Mouse (Mus musculus) layer of hippocampus, adult 18-20 months (tissue): ENCODE measurements at regions not wholly inside any gene's neighbourhood (a gene's known extent, or its start where the extent isn't known, plus 50 kb on each side); places are given as distances from the start of the nearest gene placed in this dataset.

ENCODE experiments used
- DNase-seq, 2 experiments: peaks; one replicate each; pipeline ENCODE4 v3.0.0; 2022; ENCODE audit warnings: low spot score in 2 of 2

DNA sequence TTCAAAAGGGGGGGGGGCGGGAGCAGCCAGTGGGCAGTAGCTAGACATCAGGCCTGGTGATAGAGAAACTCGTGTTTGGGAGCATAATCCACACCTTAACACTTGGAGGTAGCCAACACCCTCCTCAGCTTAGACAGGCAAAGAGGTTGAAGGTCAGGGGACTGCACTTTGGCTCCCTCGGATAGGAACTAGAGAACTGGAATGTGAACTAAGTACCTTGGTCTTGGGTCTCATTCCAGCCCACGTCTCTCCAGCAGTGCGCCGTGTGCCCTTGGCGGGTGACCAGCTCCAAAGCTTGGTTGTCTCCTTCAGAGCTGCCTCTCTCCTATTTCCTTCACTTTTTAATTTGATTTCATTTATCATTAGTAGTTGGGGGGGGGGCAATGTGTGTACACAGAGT is 73.0 kb upstream of the Arid1b start:
- DNase-seq, result no peak

DNA sequence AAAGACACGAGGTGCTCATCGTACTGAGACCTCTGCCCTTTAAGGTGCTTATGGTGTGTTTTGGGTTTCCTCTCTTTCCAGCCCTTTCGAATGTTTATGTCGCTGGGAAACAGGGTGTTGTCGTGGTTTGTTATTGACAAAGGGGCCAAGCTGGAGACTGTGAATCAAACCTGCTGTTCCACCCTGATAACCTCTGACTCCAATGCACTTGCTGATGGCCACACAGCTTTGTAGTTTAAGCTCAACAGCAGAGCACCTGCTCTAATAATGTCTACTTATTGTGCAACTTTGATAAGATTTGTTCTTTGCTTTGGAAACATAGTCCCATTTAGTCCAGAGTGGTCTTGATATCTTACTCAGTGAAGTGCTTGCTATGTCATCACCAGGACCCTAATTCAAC is 65.5 kb upstream of the Arid1b start:
- DNase-seq, result no peak

DNA sequence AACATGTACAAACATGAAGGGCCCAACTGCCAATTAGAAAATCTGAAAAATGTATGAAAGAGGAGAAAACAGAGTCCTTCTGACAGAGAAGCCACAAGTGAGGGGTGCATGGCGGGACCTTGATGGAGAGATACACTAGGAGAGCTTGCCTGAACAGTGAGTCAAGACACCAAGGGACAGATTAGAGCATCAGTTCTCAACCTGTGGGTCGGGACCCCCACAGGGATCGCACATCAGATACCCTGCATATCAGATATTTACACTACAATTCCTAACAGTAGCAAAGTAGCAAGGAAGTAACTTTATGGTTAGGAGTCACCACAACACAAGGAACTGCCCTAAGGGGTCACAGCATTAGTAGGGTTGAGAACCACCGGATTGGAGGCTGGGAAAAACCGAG is 58.9 kb upstream of the Arid1b start:
- no peak for DNase-seq

DNA sequence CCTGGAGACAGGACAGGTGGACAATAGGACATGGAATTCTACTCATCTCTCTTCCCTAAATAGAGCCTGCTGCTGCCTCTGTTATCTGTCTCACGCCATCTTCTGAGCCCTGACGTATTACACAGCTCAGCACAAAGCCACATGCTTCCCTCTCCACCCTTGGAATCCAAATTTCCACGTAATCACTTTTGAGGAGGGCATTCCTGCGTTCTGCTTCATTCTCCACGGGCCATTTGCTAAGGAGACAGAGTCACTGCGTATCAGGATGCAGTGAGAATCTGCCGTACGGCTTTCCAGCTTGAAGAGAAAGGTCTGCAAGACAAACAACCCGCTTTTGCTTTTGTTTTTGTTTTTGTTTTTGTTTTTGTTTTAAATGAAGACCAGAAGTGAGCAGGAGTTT is 53.5 kb upstream of the Arid1b start:
- DNase-seq, result no peak

DNA sequence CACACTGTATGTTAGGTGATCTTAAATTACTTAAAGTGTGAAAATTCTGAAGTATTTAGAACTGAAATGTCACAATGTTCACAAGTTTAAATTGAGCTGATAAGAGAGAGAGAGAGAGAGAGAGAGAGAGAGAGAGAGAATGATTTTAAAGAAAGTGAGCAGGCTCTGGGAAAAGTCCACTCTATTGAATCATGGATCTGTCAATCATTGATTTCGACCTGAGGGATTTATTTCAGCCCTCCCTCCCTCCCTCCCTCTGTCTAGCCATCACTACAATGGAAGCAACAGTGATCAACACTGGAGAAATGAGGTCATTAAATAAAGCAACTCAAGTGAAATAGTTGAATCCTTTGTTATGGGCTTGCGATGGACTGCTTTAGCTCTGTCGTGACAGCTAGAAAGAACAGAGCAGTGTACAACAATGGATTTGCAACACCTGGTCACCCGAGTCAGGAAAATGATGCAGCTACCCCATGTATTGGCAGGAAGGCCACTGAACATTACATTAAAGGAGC is 52.8 kb upstream of the Arid1b start:
- no peak for DNase-seq

DNA sequence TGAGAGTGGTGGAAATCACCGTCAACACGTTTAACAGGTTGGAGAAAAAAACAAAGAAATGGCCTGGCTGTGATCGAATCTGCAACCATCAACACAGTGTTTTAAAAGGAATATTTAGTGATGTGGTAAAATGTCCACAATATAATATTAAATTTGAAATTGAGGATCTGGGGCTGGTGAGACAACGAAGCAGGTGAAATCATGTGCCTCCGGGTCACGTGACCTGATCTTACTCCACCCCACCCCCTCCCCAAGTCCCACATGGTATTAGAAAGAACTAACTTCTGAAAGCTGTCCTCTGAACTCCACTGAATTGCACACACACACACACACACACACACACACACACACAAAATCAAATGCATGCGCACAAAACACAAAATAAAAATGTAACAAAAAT is 51.3 kb upstream of the Arid1b start:
- DNase-seq, result no peak
